Mouse (Mus musculus) inflammation-experienced regulatory T-cells, adult 6 months (primary cell): Measurements from ENCODE around the gene Alg9. TPM values are rescaled to one million over a fixed set of nuclear protein-coding genes. Genes with fewer than 3 reads are reported as not detected.

Experiments
- ATAC-seq: one replicate; pipeline ENCODE4 v1.8.0; 2017
- polyA plus RNA-seq, 3 experiments: library from polyadenylated mRNA; unstranded; fragments of 100-300 nt; shearing (Covaris generic); gene quantifications; one replicate each; pipeline ENCODE4 v1.2.1; 2017

The Alg9 gene
- polyA plus RNA-seq, 3 experiments from 2014 or later = 7.2 to 9.4 (median 8.8) TPM

DNA sequence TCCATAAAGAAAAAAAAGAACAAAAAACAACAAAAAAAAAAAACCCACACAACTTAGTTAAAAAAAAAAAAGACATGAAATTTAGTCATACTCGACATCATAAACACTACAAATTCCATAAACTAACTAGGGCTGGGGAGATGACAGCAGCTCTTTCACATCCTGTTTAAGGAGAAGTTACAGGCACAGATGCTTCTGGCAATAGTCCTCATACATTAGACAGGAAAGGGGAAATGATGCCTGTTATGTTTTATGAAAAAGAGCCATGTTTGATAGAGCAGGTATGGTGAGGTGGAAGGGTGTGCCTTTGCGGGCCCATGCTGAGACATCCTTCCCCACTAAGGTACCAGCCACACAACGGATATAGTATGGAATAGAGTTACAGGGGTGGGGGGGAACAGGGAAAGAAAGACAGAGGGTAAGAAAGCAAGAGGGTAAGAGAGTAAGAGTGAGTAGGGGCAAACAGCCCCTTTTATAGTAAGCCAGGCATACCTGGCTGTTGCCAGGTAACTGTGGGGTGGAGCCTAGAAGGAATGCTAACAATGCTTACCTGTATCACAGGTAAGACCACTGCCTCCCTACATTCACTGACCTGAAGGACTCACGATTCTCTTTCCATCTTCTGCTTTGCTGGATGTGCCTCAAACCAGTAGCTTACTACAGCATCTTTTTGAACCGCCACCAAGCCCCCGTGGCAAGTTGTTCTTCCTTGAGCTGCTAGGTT is 13.1 kb upstream of the Alg9 start:
- ATAC-seq = no peak

DNA sequence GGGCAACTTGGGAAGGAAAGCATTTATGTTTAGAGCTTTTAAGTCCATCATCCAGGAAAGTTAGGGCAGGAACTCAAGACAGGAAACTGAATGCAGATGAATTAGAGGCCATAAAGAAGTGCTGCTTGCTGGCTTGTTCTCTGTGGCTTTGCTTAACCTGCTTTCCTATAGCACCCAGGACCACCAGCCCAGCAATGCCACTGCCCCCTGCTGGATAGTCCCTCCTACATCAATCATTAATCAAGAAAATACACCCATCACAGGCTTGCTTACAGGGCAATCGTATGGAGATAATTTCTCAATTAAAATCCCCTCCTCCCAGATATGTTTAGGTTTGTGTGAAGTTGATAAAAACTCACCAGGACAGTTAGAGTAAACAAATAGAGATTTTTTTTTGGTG is 11.5 kb upstream of the Alg9 start:
- no peak for ATAC-seq

DNA sequence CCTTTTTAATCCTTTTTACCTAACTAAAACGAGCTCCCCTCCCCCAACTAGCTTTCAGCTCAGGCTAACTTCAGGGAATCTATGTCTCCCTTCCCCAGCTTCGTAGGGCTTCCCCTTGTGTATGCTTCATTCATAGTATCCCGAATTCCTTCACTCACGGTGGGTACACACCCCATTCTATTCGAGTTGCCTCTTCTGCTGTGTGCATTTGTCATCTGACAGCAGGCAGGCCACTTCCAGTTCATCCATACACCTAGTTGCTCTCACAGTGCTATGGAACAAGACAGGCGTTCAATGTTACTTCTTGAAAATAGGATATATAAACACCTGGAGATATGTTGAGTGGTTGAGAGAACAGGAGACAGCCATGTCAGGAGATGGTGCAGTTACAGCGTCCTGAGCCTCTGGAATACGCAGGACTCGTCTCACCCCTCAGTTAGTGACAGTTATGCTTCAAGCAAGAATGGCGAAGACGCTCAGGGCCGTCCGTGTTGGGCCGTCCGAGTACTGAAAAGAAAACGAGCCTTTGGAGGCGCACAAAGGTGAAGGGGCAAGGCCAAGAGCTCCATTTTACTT is 7.2 kb upstream of the Alg9 start:
- ATAC-seq = peak; percentile 1

DNA sequence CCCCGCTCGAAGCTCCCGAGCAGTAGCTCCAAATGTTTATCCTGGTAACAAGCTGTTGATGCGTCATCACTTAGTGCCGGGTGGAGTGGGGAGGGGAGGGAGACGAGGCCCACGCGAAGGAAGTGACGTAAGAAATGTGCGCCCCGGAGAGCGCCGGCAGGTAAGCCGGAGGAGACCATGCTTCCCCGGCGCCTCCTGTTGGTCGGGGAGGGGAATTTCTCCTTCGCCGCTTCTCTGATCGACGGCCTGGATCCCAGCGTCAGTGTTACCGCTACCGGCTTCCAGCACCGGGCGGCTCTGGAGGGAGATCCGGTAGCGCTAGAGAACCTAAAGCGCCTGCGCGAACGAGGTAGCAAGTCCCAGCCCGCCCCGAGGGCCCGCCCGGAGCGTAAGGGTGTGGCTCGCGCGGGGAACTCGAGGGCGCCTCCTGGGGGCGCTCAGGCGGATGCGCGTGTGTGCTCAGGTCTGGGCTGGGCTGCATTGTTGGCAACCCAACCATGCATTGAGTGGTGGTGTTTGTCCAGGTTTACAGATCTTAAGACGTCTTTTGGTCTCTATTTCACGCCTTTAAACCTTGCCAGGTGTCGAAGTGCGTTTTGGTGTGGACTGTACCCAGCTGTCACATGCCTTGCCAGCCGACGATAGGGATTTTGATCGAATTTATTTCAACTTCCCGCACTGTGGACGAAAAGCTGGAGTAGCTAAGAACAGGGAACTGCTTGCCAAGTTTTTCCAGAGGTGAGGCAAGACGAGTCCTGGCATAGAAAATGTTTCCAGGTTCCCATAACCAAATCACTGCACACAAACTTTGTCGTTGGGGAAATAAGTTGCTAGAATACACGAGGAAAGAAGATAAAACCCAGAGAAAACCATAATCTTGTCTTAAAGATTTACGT is 6.5 kb upstream of the Alg9 start, which contains the start of gene Fdxacb1:
TSS of gene Fdxacb1 (plus strand) at position 130 of the 896 bp plus-strand sequence.
- peak; percentile 90 for ATAC-seq

DNA sequence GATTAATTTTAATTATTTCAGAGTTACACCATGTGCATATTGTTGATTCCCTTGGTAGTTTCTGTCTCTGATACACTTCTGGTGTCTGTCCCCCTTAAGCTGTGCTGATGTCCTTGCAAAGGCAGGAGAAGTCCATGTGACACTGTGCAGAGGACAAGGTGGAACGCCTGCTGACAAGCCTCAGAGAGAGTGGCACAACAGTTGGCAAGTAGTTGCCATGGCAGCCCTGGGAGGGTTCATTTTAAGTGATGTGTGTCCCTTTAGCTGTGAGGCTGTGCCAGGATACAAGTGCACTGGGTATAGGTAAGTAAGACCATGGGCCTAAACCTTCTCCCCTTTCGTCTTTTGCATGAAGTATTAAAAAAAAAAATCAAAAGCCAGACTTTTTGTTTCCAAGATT is 4.8 kb upstream of the Alg9 start:
- ATAC-seq = no peak

DNA sequence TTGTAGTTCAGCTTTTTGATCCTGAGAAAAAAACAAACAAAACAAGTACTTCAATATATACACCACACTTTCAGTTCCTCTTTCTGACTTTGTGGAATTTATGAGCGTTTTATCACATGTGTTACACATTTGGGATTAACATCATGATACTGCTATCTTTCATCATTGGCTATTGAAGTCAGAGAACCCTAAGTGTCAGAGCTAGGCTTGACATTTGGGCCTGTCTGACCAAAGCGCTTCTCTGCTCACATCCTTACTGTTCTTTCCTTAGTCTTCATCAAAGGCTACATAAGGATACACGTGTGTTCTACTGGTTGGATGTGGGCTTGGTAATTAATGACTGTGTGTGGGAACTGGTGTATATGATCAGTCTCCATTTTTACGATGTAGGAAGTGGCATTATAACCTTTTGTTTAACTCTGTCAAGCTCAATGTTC is 775 bp upstream of the Alg9 start:
- no peak for ATAC-seq

DNA sequence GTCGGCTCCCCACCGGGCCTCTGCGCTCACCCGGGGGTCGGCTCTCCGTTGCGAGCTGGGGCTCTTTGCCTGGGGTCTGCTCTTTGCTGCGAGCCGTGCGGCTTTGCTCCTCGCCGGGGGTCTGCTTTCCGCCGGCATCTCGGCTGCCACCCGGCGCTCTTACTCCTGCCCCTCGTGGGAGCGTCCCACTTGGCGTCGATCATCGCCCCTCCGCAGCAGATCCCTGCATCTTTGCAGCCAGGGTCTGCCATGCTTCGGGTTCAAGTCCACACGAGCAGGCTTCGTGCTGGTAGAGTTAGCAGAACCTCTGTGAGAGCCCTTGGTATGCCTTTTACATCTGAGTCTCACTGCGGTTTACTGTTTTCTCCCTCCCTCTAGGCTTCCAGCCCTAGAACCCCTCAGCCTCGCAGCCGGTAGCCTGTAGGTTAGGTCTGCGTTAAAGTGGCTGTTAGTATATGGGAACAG is 875 bp downstream of the Alg9 start:
- ATAC-seq = peak; percentile 16

DNA sequence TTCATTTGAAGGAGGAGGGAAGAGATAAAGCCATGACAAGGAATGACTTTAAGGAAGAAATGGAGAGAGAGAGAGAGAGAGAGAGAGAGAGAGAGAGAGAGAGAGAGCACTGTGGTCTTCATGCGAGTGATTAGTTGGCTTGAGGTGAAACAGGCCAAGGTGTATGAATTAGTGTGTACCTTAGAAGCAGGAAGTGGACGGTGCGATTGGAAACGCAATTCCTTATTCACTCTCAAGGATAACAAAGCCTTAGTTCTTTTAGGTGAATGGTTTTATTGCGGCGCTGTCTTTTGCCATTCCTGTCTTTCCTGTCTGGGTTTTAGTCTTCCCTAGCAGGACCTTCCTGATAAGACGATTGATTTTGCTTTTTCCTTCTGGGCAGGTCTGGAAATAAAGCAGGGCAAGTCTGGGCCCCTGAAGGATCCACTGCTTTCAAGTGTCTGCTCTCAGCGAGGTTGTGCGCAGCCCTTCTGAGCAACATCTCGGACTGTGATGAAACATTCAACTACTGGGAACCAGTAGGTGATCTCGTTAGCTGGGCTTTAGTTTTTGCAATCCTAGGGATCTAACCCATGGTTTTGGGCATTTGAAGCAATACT is 1.4 kb downstream of the Alg9 start:
- ATAC-seq = no peak

DNA sequence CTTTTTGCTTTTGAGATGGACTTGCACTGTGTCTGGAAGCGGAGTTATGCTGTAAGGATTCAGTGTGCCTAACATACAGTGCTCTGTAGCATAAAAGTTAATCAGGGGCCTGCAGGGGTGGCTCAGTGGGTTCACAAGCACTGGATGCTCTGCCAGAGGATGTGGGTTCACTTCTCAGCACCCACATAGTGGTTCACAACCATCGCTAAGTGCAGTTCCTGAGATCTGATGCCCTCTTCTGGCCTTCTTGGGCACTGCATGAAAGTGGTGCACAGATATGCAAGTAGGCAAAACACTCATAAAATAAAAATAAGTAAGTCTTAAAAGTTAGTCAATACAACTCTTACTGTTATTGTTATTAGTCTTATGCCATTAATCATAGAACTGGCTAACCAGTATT is 7.3 kb downstream of the Alg9 start:
- peak; percentile 28 for ATAC-seq

DNA sequence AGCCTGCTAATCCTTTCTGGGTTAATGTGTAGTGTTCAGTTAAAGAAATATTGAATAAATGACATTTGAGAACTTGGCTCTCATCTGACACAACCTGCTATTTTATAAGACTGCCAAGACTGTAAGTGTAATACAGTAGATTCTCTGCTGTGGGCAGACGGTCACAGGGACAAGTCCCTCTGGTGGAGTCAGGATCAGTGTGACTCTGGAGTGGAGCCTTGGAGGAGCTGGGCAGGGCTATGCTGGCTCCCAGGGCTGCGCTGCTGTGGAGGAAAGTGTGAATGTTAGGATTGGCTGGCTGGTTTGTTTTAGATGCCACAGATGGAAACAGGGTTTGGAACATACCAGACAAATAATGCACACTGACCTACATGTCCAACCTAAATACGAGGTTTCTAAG is 20.4 kb downstream of the Alg9 start:
- ATAC-seq = no peak

DNA sequence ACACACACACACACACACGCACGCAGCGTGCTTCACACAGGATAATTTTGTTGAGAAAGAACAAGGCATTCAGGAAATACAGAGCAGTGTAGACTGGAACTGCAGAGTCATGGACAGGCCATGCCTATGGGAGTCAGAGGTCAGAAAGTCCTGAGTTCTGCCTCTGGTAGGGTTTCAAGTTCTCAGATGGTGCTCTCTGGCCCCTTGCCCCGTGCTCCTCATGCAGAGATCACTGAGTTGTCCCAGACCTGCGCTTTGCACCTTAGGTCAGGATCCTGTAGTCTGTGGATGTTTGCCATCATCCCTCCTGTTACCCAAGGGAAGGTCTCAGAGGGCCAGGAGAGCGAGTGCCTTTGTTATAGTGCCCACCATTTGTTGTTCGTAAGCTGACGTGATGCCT is 22.0 kb downstream of the Alg9 start:
- ATAC-seq = no peak

DNA sequence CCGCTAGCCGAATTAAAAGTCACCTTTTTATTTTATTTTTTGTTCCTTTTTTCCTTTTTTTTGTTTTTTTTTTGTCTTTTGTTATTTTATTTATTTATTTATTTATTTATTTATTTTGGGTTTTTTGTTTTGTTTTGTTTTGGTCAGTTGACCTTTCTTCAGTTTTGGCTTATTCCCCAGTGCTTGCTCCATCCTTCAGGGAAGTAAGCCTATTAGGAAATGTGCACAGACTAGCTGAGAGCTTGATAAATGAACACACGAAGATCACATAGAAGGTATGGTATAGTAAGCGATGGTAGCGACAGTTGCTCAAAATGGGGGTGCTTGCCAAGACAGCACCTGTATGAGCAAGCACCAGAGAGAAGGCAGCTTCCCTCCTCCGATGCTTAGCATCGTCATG is 22.8 kb downstream of the Alg9 start:
- ATAC-seq = no peak

DNA sequence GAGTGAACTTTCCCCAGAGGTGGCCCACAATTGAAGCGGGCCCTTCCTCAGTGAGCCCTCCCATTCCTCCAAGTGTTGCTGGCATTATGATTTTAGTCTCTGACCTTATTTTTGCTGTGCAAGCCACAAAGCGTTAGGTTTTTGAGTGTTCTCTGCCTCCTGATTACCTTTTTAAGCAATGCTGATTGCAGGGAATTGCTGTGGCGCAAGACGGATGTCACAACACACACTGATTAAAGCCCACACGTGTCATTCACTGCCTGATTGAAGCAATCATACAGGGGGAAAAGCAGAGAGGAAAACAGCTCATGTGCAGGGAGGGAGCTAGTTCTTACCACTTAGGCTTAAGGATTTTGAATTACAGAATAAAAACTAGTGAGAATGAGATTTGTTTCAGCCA is 23.5 kb downstream of the Alg9 start:
- no peak for ATAC-seq

DNA sequence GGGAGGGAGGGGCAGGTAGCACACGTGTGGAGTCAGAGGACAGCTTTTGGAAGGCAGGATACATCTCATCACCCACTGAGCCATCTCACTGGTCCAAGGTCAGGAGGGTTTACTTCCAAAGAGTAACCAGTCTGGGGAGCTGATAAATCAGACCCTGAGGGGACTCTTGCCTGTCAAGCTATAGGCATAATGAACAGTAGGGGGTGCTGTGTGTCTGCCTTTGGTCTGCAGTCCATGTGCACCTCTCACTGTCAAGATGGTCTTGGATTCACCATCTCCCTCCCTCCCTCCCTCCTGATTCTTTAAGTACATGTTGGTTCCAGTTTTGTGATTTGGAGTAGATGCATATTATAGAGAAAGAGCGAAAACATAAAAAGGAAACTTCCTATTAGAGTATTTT is 26.2 kb downstream of the Alg9 start:
- ATAC-seq = peak; percentile 67

DNA sequence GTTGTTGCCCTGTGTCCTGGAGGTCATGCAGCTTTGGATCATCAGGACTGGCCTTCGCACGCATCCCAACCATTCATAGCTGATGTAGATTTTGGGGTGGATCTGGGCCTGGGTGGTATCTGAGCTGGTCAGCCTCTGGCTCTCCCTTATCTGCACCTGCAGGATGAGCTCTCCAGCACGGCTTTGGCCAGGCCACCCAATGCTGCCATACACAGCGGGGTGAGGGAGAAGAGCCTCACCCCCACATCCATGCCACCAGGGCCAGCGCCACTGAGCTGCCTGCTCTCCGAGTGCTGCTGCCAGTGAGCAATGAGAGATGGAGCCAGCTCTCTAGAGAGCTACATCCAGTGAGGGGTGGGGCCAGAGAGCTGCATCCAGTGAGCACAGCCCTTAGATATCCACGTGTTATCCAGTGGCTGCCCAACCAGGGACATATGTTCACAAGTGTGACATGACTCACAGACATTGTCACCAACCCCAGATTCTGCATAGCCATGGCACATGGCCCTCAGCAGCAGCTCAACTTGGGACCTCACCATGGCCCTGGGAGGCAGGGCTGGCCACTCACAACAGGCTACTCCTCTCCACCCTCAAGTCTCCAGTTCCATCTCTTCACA is 28.3 kb downstream of the Alg9 start:
- ATAC-seq = no peak

DNA sequence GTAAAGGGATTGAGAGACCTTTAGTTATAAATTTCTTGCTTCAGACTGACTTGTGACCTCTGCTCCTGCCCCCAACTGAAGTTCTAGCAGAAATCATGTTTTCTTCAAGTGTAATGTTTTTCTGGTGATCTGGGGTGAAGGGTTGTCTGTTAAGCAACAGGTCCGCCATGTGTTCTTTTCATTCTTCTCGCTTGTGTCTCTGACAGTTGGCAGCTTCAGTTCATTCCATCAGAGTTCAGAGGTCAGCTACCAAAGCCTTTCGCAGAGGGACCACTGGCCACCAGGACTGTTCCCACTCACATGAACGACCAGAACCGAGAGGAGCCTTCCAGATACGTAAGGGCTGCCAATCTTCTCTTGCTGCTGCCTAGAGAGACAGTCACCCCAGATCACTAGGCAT is 33.7 kb downstream of the Alg9 start:
- no peak for ATAC-seq

DNA sequence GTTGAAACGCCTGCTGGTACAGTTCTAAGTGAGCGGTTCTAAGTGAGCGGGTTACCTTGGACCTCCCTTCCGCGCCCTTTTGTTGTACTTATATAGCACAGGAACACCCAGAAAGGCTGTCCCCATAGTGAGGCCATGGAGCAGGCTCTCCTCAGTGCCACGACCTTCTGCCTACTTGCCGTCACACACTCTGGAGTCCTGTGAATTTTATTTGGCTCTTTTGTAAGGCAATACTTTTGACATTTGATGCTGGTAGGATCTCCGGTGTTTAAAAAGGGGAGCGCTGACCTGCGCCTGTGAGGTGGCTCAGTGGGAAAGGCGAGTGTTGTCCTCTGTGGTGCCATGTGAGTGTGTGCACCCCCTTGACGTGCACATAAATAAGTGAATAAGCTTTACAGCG is 34.3 kb downstream of the Alg9 start:
- no peak for ATAC-seq

DNA sequence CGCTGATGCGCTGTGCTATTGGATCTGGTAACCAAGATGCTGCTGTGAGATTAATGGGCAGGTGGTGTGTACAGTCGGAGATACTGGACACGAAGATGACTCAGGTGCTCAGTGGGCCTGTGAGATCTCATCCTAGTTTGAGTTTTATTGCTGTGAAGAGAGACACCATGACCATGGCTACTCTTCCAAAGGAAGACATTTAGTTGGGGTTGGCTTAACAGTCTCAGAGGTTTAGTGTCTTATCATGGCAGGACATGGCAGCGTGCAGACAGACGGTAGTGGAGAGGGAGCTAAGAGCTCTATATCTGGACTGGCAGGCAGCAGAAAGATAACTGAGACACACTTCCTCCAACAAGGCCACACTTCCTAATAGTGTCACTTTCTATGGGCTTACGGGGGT is 36.4 kb downstream of the Alg9 start:
- no peak for ATAC-seq

DNA sequence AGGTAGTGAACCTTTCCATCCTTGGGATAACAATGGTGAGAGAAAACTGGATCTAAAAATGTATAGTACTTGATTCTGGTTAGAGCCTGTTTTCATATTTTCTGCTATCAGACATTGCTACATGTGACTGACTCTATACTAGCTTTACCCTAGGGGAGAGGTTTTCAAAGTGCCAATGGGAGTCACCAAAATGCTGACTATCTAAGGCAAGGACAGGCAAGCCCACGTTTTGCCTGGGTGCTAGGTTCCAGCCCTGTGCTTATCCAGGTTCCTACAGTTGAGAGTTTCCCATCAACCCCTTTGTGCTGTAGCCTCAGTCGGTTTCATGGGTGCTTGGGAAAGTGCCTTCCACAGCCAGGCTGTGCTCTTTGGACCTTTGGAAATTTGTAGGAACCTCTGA is 36.9 kb downstream of the Alg9 start:
- no peak for ATAC-seq

DNA sequence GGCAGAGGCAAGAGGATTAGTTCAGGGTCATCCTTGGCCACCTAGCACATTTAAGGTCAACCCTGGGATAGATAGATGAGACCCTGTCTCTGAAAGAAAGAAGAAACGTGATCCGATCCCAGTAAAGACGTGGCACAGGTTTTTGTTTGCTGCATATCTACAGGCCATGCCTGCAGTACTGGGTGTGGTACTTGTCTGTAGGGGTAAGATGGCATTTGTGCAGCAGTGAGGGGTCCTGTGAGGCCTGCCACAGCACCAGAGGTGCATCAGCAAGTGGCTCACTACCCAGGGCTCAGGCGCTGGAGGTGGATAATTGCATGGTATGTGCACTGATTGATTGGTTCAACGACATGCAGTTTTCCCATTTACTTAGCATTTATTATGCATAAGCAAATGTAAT is 39.0 kb downstream of the Alg9 start:
- no peak for ATAC-seq

DNA sequence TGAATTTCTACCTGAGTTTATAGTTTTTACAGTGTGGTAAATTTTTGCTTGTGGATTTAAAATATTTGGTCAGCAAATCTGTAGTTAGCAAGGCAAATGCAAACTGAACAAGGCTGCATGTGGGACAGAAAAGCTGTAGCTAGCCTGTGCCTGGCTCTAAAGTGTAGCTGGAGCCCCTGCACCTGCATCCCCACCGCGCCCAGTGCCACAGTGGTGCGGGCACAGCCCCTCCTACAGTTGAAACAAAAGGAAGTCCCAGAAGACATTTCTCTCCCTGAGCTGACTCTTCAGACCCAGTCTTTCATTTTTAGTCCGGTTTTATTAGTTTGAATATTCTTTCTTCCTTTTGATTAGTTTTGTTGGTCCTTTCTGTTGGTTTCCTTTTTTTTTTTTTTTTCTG is 40.8 kb downstream of the Alg9 start:
- ATAC-seq = no peak

DNA sequence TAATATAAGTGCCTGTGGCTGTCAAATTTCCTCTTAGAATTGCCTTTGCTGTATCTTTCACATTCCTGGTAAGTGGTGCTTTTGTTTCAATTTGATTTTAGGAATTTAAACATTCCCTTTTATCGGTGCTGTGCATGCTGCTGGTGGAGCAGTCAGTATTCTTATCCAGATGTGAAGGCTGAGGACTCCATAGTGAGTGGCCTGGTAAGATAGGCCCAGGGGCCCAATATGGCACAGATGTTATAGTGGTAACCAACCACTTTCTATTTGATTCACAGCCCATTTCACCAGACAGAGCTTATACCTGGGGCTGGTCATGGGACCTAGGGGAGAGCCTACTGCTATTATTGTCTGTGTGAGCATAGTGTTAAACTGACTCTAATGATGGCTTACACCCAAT is 41.7 kb downstream of the Alg9 start:
- no peak for ATAC-seq

DNA sequence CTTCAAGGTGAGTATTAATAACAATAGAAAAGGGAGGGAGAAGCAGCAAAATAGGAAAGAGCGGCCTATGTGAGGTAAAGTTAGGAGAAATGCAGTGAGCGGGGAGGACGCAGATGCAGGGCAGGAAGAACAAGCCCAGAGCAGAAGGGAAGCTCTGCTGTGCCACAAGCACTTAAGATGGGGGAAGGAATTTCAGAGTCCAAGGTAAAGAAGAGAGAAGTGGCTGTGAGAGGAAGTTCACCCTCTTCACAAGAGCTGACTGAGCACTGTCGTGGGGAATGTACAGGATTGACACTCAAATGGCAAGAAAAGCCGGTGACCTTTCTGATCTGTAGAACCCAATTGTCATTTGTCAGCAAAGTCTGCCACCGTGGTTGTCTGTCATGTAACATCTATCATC is 43.2 kb downstream of the Alg9 start:
- no peak for ATAC-seq
